Mouse (Mus musculus): ENCODE data around the gene Gm14151. TPM values are rescaled to one million over a fixed set of nuclear protein-coding genes. Genes with fewer than 3 reads are reported as not detected.
"Not testable (repeated sequence)": the region's sequence is repeated elsewhere in the genome, so short reads cannot be mapped to it uniquely, and the experiment has no call there.

Gene Gm14151
- not detected for total RNA-seq (2021)
- long read RNA-seq, experiment 1: 0 reads
- long read RNA-seq, experiment 2: 0 reads

DNA sequence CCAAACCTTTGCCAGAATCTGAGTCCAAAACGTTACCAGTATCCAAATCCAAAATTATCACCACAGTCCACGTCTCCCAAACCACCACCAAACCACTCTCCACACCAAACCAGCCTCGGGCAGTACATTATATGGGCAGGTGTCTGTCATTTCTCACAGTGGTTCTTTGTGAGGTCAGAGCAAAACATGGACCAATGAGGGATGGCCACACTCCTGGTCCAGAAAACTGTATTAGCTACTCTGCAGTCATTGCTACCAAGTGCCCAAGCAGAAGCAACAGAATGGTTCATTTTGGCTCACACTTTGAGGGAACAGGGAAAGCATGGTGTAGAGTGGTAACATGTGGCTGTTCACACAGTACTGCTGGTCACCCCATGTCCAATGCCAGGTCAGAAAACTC is at the start of gene Gm14151:
Gene Gm14151 (minus strand): TSS at position 101 of the 400 bp plus-strand sequence.
- DNase-seq (ENCODE audit: low spot score in 2 of 2): not testable (repeated sequence)

DNA sequence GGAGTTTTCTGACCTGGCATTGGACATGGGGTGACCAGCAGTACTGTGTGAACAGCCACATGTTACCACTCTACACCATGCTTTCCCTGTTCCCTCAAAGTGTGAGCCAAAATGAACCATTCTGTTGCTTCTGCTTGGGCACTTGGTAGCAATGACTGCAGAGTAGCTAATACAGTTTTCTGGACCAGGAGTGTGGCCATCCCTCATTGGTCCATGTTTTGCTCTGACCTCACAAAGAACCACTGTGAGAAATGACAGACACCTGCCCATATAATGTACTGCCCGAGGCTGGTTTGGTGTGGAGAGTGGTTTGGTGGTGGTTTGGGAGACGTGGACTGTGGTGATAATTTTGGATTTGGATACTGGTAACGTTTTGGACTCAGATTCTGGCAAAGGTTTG is 5.8 kb upstream of the Gm14151 start, which contains the start of gene Gm14147:
Gene Gm14147 (plus strand): TSS at position 301 of the 400 bp plus-strand sequence.
- DNase-seq (ENCODE audit: low spot score in 2 of 2): not testable (repeated sequence)

- no peak for DNase-seq (ENCODE audit: low spot score in 2 of 2)
These were observed 35.5 kb downstream of the Gm14151 start for GRCm38 (mm10) chr2:151056637-151057036.

DNA sequence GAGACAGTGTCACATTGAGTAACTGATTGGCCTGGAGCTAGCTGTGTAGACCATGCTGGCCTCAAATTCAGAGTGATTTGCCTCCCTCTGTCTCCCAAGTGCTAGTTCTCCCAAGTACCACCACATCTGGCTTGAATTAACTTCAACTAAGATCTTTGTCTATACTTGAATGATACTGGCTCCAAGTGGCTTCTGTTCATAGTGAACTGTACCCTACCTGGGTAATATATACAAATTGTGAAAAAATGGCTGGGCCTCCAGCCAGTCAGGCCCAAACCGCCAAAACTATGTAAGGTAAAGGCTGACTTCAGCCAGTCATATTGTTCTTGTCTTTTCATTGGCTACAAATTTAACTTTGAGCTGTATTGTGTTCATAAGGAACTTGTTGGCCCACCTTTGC is 51.7 kb downstream of the Gm14151 start:
- no peak for DNase-seq (ENCODE audit: low spot score in 2 of 2)

- DNase-seq (ENCODE audit: low spot score in 2 of 2): no peak
These were observed 52.4 kb downstream of the Gm14151 start for GRCm38 (mm10) chr2:151039726-151040125.

DNA sequence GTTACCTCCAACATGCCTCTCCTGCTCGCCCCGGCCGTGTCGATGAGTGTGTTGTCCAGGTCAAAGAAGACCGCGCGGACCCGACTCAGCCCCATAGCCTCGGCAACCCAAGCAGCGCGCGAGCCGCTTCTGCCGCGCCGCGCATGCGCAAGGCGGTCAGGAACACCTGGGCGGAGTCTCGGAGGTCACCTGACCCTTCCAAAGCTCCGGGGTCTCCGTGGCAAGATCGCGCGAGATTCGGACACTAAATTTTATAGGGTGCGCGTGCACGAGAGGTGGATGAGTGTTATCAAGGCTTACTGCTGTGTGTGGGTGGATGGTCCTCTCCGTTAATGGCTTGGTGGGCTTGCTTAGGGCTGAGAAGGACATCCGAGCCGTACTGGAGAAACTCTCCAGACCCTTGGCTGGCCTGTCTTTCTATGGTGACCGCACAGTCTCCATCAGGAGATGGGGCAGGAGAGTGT is 52.9 kb downstream of the Gm14151 start, which contains the start of the genes Ninl and Nanp:
Gene Ninl (minus strand): TSS at position 151 of the 464 bp plus-strand sequence.
Gene Nanp (minus strand): TSS at position 167 of the 464 bp plus-strand sequence.
- DNase-seq (ENCODE audit: low spot score in 2 of 2): peak; percentile 91 to 93

GRCm38 (mm10) chr2:151038811-151039222 is 53.3 kb downstream of the Gm14151 start:
- DNase-seq (ENCODE audit: low spot score in 2 of 2): no peak

- DNase-seq (ENCODE audit: low spot score in 2 of 2): no peak
These were observed 54.1 kb downstream of the Gm14151 start for GRCm38 (mm10) chr2:151037876-151038552.

DNA sequence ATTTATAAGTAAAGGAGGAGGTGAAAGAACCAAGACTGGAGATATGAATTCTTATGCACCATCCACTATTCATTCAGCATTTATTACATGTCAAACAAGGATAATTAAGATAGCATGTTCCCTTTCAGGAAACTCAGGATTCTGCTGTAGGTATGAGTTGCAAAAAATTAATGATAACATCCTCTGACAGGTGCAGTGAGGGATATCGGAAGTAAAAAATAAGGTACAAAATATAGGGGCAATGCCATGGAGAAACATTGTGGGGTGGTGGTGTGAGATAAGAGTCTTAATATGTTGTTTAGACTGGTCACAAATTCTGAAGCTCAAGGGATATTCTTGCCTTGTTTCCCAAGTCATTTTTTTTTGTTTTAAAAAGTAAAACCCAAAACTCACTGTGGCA is 54.9 kb downstream of the Gm14151 start:
- no peak for DNase-seq (ENCODE audit: low spot score in 2 of 2)

Other genes with a start within 250 kb of the Gm14151 start
- gene Abhd12, start 187.6 kb downstream of the Gm14151 start, total RNA-seq (2021): 100 to 1,000 TPM; 239 to 243 TPM
- 1 to 10 TPM; 1.9 to 4.7 TPM for gene Gins1, start 186.9 kb downstream of the Gm14151 start, total RNA-seq (2021)
- gene Ninl, start 53.0 kb downstream of the Gm14151 start, total RNA-seq (2021): 1 to 10 TPM; 6.1 to 7.8 TPM
- 10 to 100 TPM; 19.1 to 20.9 TPM for gene Nanp, start 53.0 kb downstream of the Gm14151 start, total RNA-seq (2021)
- gene Gm14147, start 5.9 kb upstream of the Gm14151 start, total RNA-seq (2021): not detected

All from layer of hippocampus, postnatal 14 days (tissue).